Mouse (Mus musculus): ENCODE data around the gene Nfic.
A peak's percentile ranks its signal among the peaks of the same experiment; 100 is the strongest.

GRCm38 (mm10) chr10:81450140-81450539 is 5.3 kb downstream of the Nfic start:
- TF ChIP-seq CTCF (IDR thresholded peaks at IDR 0.05; ENCODE audit: low read depth, low read length) (peak; percentile 88), POLR2A (IDR thresholded peaks at IDR 0.05; ENCODE audit: borderline replicate concordance, low read depth, low read length) (no peak)
